Mouse (Mus musculus): ENCODE measurements around the gene Tgm7.

Gene Tgm7

DNA sequence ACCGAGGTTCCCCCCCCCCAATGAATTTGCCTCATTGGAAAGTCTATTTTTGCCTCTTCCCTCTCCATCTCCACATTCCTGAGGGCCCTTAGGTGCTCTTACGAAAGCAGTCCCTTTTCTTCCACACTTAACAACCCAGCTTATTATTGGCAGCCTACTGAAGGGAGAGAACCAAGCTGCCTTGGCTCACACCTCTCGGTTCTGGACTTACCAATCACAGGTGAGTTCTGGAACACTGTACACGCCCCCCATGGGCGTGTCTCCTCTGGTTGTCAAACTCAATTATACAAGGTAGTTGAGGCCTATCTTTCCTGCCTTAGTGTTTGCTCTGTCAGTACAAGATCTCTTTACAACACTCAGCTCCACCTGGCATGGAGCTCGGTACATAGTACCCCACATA lies 37.7 kb downstream of the Tgm7 start:
- DNase-seq = no peak

DNA sequence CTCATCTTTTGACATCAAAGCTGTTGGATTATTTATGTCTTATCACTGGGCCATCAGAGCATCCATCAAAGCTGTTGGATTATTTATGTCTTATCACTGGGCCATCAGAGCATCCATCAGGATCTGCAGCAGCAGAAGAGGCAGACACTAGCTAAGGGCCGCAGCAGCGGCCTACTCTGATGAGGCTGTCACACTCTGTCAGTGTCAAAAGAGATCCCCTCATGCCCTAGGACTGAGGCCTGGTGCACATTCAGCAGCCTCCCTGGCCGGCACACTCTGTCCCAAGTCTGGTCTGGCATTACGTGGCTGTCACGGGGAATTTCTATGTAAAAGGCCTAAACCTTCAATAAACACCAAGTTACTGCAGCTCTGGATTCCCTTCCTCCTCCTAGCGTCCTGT lies 40.1 kb downstream of the Tgm7 start:
- no peak for DNase-seq

DNA sequence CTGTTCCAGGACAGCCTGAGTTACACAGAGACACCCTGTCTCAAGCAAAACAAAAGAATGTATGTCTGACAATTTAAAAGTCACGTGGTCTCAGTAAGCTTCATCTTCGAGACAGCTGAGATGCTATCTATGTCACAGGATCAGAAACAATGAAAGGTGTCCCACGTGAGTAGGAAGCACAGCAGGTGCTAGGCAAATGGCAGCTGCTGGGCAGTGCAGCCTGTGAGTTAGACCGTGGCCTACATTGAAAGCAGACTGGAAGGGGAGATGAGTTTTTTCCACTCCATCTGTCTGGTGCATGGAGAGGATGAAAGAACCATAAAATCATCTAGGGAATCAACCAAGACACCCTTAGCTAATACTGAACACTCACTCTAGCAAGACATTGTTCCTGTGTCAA lies 42.5 kb downstream of the Tgm7 start:
- no peak for DNase-seq

DNA sequence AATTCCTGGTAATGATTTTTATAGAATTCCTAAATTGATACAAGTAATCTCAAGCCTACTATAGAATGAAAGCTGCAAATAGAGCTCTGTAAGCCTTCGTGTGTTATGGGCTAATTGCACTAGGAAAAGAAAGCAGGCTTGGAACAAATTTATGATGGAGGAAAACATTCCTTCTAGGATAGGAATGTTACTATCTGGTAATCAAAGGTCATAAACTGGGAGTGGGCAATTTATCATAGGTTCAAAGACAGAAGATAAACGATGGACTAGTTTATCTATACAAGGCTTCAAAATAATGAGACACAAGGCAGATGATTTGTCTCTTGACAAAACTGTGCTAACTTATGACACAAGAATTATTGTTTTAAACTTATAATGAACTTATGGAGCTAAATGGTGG lies 48.3 kb downstream of the Tgm7 start:
- DNase-seq = no peak

DNA sequence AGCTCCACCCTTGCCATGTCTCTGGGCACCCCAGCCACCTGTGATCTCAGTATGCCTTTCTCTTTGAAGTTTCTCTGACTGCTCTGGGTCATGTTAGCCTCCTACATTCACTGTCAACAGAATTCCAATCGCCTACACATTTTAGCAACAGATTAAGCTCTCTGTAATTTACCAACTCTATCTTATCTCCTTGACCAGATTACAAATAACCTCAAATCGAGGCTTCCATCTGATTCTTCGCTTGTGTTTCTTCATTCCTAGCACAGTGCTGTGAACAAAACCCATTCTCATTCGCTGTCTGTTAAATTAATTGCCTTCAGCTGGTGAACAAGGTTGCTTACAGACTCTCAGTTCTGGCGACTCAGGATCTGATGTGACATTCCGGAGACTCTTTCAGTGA lies 51.6 kb downstream of the Tgm7 start:
- DNase-seq = no peak

DNA sequence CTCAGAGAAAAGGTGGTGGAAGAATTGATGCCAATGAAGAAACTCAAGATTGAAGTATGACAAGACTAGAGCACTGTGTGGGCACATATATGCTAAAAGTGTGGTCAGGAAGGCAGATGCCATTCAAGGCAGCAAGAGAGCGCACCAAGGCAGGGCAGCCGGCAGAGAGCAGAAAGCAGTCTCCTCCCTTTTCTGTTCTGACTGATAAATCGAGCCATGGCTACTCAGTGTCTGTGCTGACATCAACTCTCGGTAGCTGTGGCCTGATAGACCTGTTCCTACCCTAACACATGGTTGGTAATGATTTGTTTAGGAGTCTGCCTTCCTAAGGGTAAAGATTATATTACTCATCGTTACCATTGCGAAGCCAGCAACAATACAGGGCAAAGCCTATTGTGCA lies 53.7 kb downstream of the Tgm7 start:
- no peak for DNase-seq

DNA sequence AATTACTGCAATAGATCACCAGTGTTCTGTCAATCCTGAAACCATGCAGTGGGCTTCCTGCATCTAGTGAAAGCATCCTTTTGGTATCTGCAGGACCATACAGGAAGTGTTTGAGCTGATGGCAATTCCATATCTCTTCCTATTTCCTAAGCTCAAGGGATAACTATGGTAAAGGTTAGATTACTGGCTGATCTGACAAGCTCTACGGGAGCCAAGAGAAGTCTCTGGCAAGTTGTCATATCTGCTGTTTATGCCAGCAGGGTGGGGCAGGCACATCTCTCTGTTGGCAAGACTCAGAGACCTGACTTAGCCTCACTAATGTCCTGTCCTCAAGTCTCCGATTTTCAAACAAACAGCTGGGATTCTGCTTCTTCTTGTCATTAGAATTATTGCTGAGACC lies 55.5 kb downstream of the Tgm7 start:
- DNase-seq = no peak

DNA sequence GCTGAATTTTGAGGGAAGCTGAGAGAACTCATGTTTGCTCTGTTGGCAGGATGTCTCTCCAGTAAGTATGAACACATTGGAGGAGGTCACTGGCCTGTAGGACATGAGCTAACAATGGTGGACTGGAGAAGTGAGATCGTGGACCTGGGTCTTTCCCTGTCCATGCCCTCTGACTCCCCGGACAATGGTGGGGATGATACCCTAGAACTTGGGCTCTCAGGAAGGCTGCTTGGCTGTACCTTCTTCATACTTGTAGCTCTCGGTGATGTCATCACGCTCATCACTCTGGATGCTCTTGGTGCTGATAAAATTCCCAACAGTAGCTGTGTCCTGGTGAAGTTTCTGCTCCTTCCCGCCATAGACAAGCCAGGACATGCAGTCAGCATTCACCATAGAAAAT lies 57.4 kb downstream of the Tgm7 start:
- no peak for DNase-seq

DNA sequence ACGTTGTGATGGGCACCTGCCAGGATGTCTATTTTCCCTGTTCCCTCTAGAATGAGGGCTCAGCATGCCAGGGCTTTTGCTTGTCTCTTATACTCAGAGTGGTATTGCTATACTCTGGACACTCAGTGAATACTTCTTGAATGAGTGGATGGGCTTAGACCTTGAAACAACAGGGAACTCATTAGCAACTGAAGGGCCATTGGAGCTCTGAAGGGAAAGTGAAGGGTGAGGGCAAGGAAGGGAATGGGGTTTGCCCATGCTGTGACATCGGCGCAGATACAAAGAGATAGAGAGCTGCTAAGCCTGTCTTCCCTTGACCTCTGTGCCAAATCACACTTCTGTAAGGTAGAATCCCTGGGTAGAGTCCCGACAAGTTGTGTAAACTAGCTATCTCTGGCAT lies 63.9 kb downstream of the Tgm7 start:
- no peak for DNase-seq
